Mouse (Mus musculus) cerebellum, adult 2 months (tissue): ENCODE results near the gene Aanat.

Experiments
- CTCF ChIP-seq: fragments of 200-500 bp; IDR thresholded peaks from 2 replicates; pipeline ENCODE4 v1.5.1; 2011; ENCODE audit warnings: low read depth, mild to moderate bottlenecking, control low read depth, low read length, moderate library complexity, borderline replicate concordance; ENCODE audit not compliant: insufficient read depth
- POLR2A ChIP-seq: fragments of 200-500 bp; IDR thresholded peaks from 2 replicates; pipeline ENCODE4 v1.6.1; 2011; ENCODE audit warnings: low read length, control low read depth, borderline replicate concordance; ENCODE audit not compliant: insufficient read depth

DNA sequence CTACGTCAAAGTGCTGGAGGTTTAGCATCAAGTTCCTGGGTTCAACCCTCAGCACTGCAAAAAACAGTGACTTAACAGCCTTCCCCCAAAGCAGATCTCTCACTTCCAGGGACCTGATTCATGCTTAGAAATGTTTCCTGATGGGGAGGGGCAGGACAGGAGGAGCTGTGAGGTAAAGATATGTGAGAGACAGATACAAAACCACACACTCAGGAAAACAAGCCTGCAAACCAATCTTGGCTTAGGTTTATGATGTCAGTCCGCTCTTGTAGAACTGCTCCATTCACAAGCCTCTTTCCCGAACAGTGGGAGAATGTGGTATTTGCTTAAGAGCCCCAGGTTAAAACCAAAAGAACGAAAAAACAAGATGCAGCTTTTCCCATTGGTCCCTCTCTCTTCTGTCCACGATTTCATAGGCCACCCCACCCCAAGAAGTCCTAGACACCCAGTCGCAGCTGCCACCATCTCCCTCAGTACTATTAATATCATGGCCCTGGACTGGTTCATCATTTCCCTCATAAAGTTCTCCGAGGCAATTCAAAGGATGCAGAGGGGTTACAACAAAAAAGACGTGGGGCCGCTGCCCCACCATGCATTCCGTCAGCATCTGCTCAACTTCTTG, 6.1 kb upstream of the Aanat start:
- TF ChIP-seq CTCF = no peak
- TF ChIP-seq POLR2A = no peak
